Mouse (Mus musculus) ovary, postnatal 14 days (tissue): ENCODE data around the gene Mrps12.

ENCODE experiments used
- DNase-seq: peaks from one replicate; pipeline ENCODE4 v3.0.0; 2022; ENCODE audit warnings: low spot score

The Mrps12 gene

GRCm38 (mm10) chr7:28741709-28742438 is at the start of gene Mrps12, which contains the start of gene Sars2:
Gene Mrps12, minus strand, starts transcription at chr7:28741820.
Gene Sars2, plus strand, starts transcription at chr7:28741992.
- DNase-seq = peak; percentile 93

GRCm38 (mm10) chr7:28790066-28790806 is 48.6 kb upstream of the Mrps12 start:
- DNase-seq = no peak

DNA sequence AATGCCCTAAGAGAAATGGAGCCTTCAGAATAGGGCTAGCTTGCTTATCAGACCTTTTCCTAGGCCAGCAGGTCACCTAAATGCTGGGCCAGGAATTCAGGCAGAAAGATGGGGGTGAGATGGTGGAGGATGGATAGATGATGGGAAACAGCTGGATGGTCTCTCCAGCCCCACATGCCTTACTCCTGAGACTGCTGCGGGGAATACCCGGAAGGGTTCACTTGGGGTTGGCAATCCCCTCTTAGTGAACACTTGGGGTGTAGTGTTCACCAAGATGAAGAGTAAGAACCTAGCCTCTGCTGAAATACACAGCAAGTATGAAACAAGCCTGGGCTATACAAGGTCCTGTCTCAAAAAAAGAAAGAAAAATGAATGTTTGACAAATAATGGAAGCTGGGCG is 47.6 kb upstream of the Mrps12 start:
- DNase-seq = no peak

DNA sequence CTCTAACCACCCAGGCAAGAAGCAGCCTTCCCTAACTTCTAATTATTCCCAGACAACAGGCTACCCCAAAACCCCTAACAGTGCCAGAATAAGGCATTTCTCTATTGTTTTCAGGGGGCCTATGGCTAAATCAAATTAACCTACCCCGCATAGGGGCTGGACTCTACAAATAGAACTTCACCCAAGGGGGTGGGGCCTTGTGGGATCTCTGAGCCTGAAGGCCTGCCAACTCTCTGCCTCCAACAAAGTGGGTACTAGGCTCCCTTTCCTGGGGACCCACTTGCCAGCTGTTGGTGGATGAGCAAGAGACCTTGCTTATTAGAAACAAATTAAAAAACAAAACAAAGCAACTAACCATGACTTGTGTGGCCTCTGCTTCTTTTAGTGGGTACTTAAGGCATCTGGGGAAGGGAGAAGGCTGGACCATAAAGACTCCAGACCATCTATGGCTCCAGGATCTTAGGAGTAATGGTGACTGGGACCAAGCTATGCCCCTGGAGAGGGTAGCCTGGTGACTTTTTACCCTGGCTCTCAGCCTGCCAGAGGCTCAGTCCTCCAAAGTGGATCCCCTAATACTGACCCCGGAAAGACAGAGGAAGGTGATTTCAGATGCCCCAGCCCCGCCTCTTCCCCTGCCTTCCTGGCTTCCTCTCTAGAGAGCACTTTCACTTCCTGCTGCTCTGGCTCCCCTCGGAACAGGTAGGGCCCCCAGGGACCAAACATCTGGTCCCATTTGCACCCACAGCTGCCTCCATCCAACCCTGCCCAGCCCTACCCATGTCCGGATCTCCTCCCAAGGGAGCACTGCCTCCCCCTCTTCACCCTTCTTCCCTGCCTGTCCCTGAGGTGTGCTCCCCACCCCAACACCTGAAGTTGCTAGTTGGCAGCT is 46.9 kb upstream of the Mrps12 start, which contains the start of gene Rinl:
Gene Rinl (plus strand): TSS at position 663 of the 889 bp plus-strand sequence.
- no peak for DNase-seq

GRCm38 (mm10) chr7:28787884-28788283 is 46.3 kb upstream of the Mrps12 start:
- no peak for DNase-seq

DNA sequence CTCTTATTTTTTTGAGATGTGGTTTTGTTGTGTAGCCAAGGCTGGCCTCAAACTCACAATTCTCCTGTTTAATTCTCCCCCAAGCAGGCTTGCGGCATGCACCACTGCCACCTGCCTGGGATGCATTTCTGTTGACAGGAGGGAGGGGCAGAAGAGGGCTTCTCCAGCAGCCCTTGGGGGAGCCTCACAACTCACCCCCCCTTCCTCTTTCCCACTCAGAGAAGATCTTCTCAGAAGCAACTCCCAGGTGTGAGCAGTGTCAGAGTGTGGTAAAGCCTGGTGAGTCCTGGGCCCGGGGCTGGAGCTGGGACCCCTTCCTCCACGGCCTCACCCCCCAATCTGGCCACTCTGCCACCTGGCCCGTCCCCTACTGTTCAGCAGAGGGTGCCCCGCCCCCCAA is 43.5 kb upstream of the Mrps12 start:
- no peak for DNase-seq

DNA sequence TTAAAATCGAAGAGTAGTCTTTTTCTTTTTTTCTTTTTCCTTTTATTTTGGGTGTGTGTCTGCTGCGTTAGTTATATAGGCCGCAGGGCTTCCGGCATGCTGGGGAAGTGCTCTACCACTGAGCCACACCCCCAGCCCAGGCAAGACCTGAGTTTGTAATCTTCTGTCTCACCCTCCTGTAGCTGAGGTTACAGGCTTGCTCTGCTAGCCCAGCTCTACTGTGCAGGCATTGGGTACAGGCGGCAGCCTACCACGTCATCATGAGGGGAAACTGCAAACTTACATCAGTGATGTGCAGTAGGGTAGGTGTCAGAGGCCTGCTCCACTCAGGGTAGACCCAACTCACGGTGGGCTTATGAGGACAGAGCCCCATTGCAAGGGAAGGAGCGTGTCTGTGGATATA is 39.6 kb upstream of the Mrps12 start:
- DNase-seq = no peak

DNA sequence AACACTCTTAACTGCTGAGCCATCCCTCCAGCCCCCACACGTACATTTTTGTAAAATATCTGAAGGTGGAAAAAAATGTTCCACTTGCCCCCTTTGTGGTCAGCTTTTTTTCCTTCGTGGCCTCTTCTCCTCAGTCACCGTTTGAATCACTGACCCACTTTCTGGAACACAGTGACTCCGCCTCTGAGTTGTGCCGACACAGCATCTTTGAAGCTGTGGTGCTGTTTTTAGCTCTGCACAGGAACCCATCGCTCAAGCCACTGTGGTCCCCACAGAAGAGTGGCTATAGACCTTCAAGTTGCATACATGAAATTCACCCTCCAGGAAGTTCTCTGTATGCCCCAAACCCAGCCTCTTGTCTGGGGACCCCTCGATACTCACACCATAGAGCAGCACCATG is 39.2 kb upstream of the Mrps12 start:
- no peak for DNase-seq

GRCm38 (mm10) chr7:28780067-28780658 is 38.5 kb upstream of the Mrps12 start:
- DNase-seq = peak; percentile 87

DNA sequence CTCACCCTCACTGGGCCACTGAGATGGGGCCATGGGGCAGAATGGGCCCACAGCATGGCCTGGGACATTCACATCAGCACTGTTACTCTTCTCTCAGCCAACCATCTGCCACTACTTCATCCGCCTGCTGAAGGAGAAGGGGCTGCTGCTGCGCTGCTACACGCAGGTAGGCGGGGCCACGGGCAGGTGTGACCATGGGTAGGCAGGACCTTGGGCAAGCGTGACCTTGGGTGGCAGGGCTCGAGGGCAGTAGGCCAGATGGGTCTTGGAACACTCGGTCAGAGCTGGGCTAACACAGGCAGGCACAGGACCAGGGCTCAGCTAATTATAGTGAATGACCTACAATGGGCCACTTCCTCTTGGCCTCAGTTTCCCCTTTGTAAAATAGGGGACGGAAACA is 37.2 kb upstream of the Mrps12 start:
- no peak for DNase-seq

GRCm38 (mm10) chr7:28775129-28775528 is 33.5 kb upstream of the Mrps12 start:
- no peak for DNase-seq

GRCm38 (mm10) chr7:28774164-28774563 is 32.5 kb upstream of the Mrps12 start:
- no peak for DNase-seq

- DNase-seq = no peak
Measured at GRCm38 (mm10) chr7:28773163-28773562, 31.5 kb upstream of the Mrps12 start.

GRCm38 (mm10) chr7:28771867-28772266 is 30.2 kb upstream of the Mrps12 start:
- DNase-seq = no peak

- DNase-seq = no peak
Measured at GRCm38 (mm10) chr7:28770309-28770708, 28.7 kb upstream of the Mrps12 start.

DNA sequence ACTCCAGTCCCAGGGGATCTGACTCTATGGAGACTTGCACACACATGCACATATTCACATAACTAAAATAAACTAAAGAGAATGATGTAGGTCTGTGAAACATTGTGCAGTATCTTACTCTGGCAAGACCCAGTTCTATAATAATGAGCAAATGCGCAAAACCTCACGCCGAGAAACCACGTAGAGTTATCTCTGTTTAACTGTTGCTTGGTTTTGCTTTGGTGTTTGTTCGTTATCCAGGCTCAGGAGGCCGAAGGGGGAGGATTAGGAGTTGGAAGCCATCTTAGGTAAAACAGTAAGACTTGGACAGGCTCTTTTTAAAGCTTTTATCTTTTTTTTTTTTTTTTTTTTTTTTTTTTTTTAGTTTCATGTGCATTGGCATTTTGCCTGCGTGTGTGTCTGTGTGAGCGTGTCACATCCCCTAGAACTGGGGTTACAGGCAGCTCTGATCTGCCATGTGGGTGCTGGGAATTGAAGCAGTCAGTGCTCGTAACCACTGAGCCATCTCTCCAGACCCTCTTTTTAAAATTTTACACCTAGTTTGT is 27.9 kb upstream of the Mrps12 start:
- no peak for DNase-seq

GRCm38 (mm10) chr7:28767462-28767965 is 25.9 kb upstream of the Mrps12 start, which contains the start of gene Nfkbib:
Gene Nfkbib, minus strand, starts transcription at chr7:28767512.
- no peak for DNase-seq

DNA sequence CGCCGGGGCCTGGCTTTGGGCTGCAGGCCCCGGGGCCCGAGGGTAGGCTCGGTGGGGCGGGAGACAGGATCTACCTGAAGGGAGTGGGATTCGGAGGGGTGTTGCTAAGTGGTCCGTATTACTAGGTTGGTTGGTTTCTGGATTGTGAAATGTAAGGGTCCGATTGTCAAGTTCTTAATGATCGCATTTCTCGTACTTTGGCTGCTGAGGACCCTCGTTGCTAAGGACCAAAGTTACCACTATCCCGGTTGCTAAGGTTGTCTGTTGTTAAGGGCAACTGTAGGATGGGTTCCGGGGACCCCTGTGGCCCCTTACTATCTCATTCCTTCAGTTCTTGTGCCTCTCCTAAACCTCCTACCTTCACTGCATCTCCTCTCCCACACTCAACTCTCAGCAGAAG is 25.3 kb upstream of the Mrps12 start:
- no peak for DNase-seq

GRCm38 (mm10) chr7:28766173-28766879 is 24.7 kb upstream of the Mrps12 start, which contains the start of gene Sirt2:
Gene Sirt2, plus strand, starts transcription at chr7:28766735.
- peak; percentile 90 for DNase-seq

DNA sequence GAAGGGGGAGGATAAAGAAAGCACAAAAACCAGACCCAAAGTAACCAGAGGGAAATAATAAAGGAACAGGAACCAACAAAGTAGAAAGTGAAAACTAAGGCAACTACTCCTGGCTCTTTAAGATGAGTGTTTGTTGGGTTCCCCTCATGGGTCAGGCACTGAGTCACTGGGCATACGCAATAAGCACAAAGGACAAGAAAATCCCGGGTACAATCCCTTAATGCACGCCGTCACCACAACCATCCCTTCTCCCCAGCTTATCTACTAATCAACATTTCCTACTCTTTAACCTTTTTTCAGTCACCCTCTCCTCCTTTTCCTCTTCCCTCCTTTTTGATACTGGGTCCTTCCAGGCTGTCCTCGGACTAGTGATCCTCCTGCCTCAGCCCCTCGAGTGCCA is 23.6 kb upstream of the Mrps12 start:
- no peak for DNase-seq

DNA sequence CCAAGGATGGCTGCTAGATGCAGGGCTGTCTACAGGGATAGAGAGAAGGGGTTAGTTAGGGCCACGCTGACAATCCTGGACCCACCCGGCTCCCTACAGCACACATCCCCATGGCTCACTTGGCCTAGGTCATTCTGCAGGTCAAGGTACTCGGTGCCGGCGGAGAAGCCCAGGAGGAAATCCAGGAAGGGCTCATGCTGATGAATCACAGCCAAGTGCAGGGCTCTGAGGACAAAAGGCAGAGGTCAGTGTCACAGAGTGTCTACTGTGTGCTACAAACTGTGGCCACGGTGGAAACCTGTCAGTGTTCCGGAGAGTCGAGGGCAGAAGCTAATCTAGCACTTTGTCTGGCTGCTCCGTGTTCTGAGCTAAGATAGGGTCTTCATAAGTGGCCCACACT is 20.3 kb upstream of the Mrps12 start:
- no peak for DNase-seq
